Mouse (Mus musculus) heart, postnatal 25 days (tissue): ENCODE measurements around the gene Zbtb37. TPM values are rescaled to one million over a fixed set of nuclear protein-coding genes. Genes with fewer than 3 reads are reported as not detected.
"Not testable (repeated sequence)": the region's sequence is repeated elsewhere in the genome, so short reads cannot be mapped to it uniquely, and the experiment has no call there.

ENCODE experiments used
- DNase-seq: peaks from one replicate; pipeline ENCODE4 v3.0.0; 2022; ENCODE audit warnings: low spot score
- intact Hi-C: fragments of 180-260 bp; cut with DNase I; formaldehyde crosslinking; loops from one replicate; pipeline ENCODE4 v1.15.1; 2025
- total RNA-seq, 2 experiments: library from RNA; stranded (reverse); gene quantifications; 2 replicates each; pipeline ENCODE4 v1.2.3; 2021

Zbtb37 gene
- total RNA-seq, 2 experiments from 2014 or later, result 10.3 to 12.0 TPM

- no peak for DNase-seq
- intact Hi-C loops, result no loop called here
Measured at GRCm38 (mm10) chr1:161035281-161035785, 684 bp upstream of the Zbtb37 start.

- intact Hi-C loops, result loop anchor here (5.0 kb wide), 2 partner anchors 98 to 242 kb away; partner anchors contain the start of genes Klhl20 and Rabgap1l
- no peak for DNase-seq
Measured at GRCm38 (mm10) chr1:161033856-161034434, 704 bp downstream of the Zbtb37 start.

DNA sequence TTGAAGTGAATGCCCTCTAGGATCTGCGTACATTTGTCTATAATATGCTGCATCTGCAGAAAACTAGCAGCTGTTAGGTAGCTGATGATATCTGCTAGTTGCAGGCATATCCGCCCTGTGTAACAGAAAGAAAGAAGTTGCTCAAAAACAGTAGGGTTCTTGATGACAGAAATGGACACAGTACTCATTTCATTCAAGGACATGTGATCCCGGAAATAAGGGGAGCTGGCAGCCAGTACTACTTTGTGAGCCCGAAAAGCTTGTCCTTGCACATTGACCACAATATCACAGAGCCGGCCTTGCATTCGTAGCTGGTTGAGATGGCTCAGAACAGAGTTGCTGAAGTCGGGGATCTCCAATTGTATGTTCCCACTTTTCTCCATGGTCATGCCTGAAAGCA, 2.3 kb downstream of the Zbtb37 start:
- DNase-seq, result no peak
- intact Hi-C loops, result loop anchor here (5.0 kb wide), 2 partner anchors 100 to 240 kb away; partner anchors contain the start of genes Klhl20 and Rabgap1l

GRCm38 (mm10) chr1:161031881-161032280, 2.8 kb downstream of the Zbtb37 start:
- no peak for DNase-seq

DNA sequence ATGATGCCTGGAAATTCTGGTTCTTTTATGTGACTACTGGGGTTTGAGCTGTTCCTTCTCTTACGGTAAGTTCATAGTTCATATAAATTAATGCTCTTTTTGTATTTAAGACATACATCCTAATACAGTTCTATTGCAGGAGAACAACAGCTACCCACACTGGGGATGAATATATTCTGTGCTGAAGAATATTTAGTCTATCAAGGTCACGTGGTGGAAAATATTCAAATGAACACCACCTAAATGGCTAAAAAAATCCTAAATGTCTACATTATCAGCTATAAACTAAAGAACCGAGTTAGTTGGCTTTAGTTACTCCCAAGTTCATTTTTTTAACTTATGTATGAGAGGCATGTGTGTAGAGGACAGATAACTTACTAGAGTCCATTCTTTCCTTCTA, 4.6 kb downstream of the Zbtb37 start:
- intact Hi-C loops, result loop anchor here (5.0 kb wide), 2 partner anchors 102 to 238 kb away; partner anchors contain the start of genes Klhl20 and Rabgap1l
- DNase-seq, result no peak

More at GRCm38 (mm10) chr1:161031881-161032280, 2.8 kb downstream of the Zbtb37 start:
- intact Hi-C loops, result loop anchor here (5.0 kb wide), 2 partner anchors 100 to 240 kb away; partner anchors contain the start of genes Klhl20 and Rabgap1l

- intact Hi-C loops, DNase-seq: not testable (repeated sequence)
Measured at GRCm38 (mm10) chr1:161028427-161028826, 6.2 kb downstream of the Zbtb37 start.

DNA sequence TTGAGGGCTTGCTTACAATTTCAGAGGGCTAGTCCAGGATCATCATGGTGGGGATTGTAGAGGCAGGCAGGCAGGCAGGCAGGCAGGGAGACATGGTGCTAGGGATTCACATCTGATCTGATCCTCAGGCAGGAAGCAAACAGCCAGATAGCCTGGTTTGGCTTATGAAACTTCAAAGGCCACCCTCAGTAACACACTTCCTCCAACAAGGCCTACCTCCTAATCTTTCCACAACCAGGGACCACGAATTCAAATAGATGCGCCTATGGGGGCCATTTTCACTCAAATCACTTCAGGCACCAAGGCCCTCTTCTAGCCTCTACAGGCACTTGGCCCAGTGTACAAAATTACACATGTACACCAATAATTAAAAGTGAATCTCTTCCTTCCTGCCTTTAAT, 7.5 kb downstream of the Zbtb37 start:
- intact Hi-C loops, result no loop called here
- DNase-seq, result no peak

GRCm38 (mm10) chr1:161025410-161026210, 9.0 kb downstream of the Zbtb37 start:
- DNase-seq, result no peak
- intact Hi-C loops, result no loop called here

DNA sequence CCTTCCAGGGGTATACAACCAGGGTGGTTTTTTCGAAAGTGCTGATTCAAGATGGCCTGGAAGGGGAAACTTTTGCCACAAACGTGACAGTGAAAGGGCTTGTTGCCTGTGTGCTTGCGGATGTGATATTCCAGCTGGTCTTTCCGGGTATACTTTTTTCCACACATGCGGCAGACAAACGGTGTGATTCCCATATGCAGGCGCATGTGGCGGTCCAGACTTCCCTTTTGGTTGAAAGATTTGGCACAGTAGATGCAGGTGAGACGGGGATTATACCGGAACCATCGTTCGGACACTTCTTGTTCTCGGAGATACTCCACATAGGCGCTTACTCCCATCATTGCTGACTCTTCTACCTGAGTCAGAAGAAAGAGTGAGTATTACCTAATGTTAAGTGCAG, 14.6 kb downstream of the Zbtb37 start:
- DNase-seq, result no peak

GRCm38 (mm10) chr1:161016378-161016777, 18.3 kb downstream of the Zbtb37 start:
- intact Hi-C loops, result no loop called here
- DNase-seq, result no peak

More for the DNA sequence above, 14.6 kb downstream of the Zbtb37 start:
- intact Hi-C loops, result no loop called here

DNA sequence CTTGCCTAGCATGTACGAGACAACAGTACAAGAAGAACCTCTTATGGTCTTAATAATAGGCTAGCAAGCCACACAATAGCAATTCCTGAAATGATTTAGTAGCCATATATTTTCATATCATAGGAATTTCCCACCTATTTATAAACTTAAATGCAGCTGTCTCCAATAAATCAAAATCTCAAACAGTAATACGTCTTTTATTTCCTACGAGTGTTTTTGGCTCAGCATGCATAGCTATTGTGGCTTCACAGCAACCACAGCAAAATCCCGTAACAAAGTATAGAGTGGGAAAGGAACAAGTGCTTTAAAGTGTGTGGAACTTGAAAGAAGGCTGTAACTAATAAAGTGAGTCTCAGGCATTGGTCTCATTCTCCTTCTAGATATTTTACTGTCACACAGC, 24.2 kb downstream of the Zbtb37 start:
- intact Hi-C loops, result no loop called here
- DNase-seq, result no peak

DNA sequence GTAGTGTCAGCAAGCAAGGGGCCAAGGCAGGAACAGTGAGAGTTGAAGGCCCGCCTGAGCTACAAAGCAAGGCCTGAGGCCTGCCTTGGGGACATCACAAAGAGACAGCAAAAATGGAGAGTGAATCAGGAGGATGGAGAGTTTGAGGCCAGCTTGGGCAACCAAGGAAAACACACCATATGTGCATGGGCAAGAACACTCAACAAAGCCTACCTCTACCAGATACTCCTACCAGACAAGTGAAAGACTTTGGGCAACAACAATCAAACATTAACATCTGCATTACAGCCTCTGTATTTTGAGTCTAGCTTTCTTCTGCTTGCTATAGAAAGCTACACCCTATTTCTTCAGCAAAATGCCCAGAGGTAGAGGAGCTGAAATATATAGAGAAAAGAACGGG, 26.6 kb downstream of the Zbtb37 start:
- no peak for DNase-seq
- intact Hi-C loops, result no loop called here

- intact Hi-C loops, result no loop called here
- no peak for DNase-seq
Measured at GRCm38 (mm10) chr1:161006471-161006870, 28.2 kb downstream of the Zbtb37 start.

- intact Hi-C loops, result no loop called here
- DNase-seq, result no peak
Measured at GRCm38 (mm10) chr1:161005526-161005925, 29.1 kb downstream of the Zbtb37 start.

- DNase-seq, result no peak
- intact Hi-C loops, result no loop called here
Measured at GRCm38 (mm10) chr1:161004942-161005341, 29.7 kb downstream of the Zbtb37 start.

GRCm38 (mm10) chr1:160993851-160994250, 40.8 kb downstream of the Zbtb37 start:
- intact Hi-C loops, result no loop called here
- no peak for DNase-seq

- intact Hi-C loops, result loop anchor here (10.0 kb wide), 1 partner anchor 205 kb away; no protein-coding TSS in a partner anchor
- DNase-seq, result no peak
Measured at GRCm38 (mm10) chr1:160989395-160989794, 45.3 kb downstream of the Zbtb37 start.

GRCm38 (mm10) chr1:160986881-160987635, 47.6 kb downstream of the Zbtb37 start:
- intact Hi-C loops, result loop anchor here (10.0 kb wide), 1 partner anchor 208 kb away; no protein-coding TSS in a partner anchor

GRCm38 (mm10) chr1:160985477-160985876, 49.2 kb downstream of the Zbtb37 start:
- no peak for DNase-seq
- intact Hi-C loops, result loop anchor here (10.0 kb wide), 1 partner anchor 209 kb away; no protein-coding TSS in a partner anchor

More at GRCm38 (mm10) chr1:160986881-160987635, 47.6 kb downstream of the Zbtb37 start:
- no peak for DNase-seq

GRCm38 (mm10) chr1:160984731-160985130, 49.9 kb downstream of the Zbtb37 start:
- intact Hi-C loops, result loop anchor here (10.0 kb wide), 1 partner anchor 210 kb away; no protein-coding TSS in a partner anchor
- not testable (repeated sequence) for DNase-seq
